Mouse (Mus musculus) thymus, adult 2 months (tissue): ENCODE data around the gene Fasl.

Source experiments
- CTCF ChIP-seq: fragments of 200-500 bp; IDR thresholded peaks from 2 replicates; pipeline ENCODE4 v1.5.1; 2012; ENCODE audit warnings: mild to moderate bottlenecking, control low read depth, low read length, moderate library complexity, borderline replicate concordance; ENCODE audit not compliant: control insufficient read depth, poor library complexity, insufficient read depth; ENCODE audit errors: extremely low read depth
- POLR2A ChIP-seq: fragments of 200-500 bp; IDR thresholded peaks from 2 replicates; pipeline ENCODE4 v1.6.1; 2012; ENCODE audit warnings: mild to moderate bottlenecking, low read length, control low read depth, moderate library complexity; ENCODE audit not compliant: control insufficient read depth, poor library complexity, insufficient read depth; ENCODE audit errors: extremely low read depth

- TF ChIP-seq CTCF (no peak), POLR2A (no peak)
Observed at GRCm38 (mm10) chr1:161734741-161735211, 53.5 kb downstream of the Fasl start.
